Mouse (Mus musculus): Measurements from ENCODE around the gene Itih2. TPM values are rescaled to one million over a fixed set of nuclear protein-coding genes. Genes with fewer than 3 reads are reported as not detected.

Itih2 gene
- polyA plus RNA-seq, 1 experiment from 2014 or later, result 0.78 TPM

GRCm38 (mm10) chr2:10153201-10154075, 22.2 kb upstream of the Itih2 start, which contains the start of gene Itih5:
Gene Itih5 (plus strand): TSS chr2:10153571.
- peak; percentile 78 for DNase-seq (ENCODE audit: low spot score)
- H3K36me3 ChIP-seq (ENCODE audit: insufficient read depth, low read length), result no peaks in the 10 kb centered on the region

GRCm38 (mm10) chr2:10152590-10152989, 21.4 kb upstream of the Itih2 start:
- Histone ChIP-seq H3K27me3 (ENCODE audit: insufficient read depth, low read length) (no peaks in the 10 kb centered on the region), H3K9ac (ENCODE audit: low read depth, low read length) (no peak overlapping the region), H3K36me3 (ENCODE audit: insufficient read depth, low read length) (no peaks in the 10 kb centered on the region), H3K4me2 (ENCODE audit: low read length) (no peak overlapping the region), H3K4me3 (replicated peaks; ENCODE audit: low read depth, low read length) (no peak overlapping the region), H3K4me1 (replicated peaks; ENCODE audit: insufficient read depth, low read length) (0 out of 2 replicates have a peak, but pooled peaks cover 13% of the 10 kb centered on the region), H3K9me3 (replicated peaks; ENCODE audit: low read length) (no peaks in the 10 kb centered on the region), H3K27ac (no peak overlapping the region)
- DNase-seq (ENCODE audit: low spot score) (no peak), ATAC-seq (replicated peaks; ENCODE audit: low FRiP score, low read depth) (no peak)
- TF ChIP-seq CTCF (IDR thresholded peaks at IDR 0.05; ENCODE audit: low read depth), result no peak
- 71% methylated on average over 5 of the region's 5 CpGs for WGBS

More at GRCm38 (mm10) chr2:10153201-10154075, 22.2 kb upstream of the Itih2 start, which contains the start of gene Itih5:
- TF ChIP-seq CTCF (IDR thresholded peaks at IDR 0.05; ENCODE audit: low read depth), result no peak
- WGBS, result 8% methylated on average over 27 of the region's 27 CpGs
- peak within 1 kb of the TSS; percentile 48 for H3K4me3 ChIP-seq (replicated peaks; ENCODE audit: low read depth, low read length)
- H3K9ac ChIP-seq (ENCODE audit: low read depth, low read length), result peak within 1 kb of the TSS; percentile 47; the same call in 1 of the 2 replicates
- H3K4me1 ChIP-seq (replicated peaks; ENCODE audit: insufficient read depth, low read length), result 0 out of 2 replicates have a peak, but pooled peaks cover 13% of the 10 kb centered on the region
- H3K9me3 ChIP-seq (replicated peaks; ENCODE audit: low read length), result no peaks in the 10 kb centered on the region
- H3K27me3 ChIP-seq (ENCODE audit: insufficient read depth, low read length), result no peaks in the 10 kb centered on the region
- peak within 1 kb of the TSS; percentile 92 for H3K4me2 ChIP-seq (ENCODE audit: low read length)
- no peak within 1 kb of the TSS for H3K27ac ChIP-seq
- peak; percentile 89 for ATAC-seq (replicated peaks; ENCODE audit: low FRiP score, low read depth)

- no peak overlapping the region for H3K9ac ChIP-seq (ENCODE audit: low read depth, low read length)
- no peak for TF ChIP-seq CTCF (IDR thresholded peaks at IDR 0.05; ENCODE audit: low read depth)
- no peaks in the 10 kb centered on the region for H3K9me3 ChIP-seq (replicated peaks; ENCODE audit: low read length)
- no peak overlapping the region for H3K4me2 ChIP-seq (ENCODE audit: low read length)
- no peaks in the 10 kb centered on the region for H3K36me3 ChIP-seq (ENCODE audit: insufficient read depth, low read length)
- no peaks in the 10 kb centered on the region for H3K4me1 ChIP-seq (replicated peaks; ENCODE audit: insufficient read depth, low read length)
- no peak for ATAC-seq (replicated peaks; ENCODE audit: low FRiP score, low read depth)
- 73% methylated on average over 8 of the region's 8 CpGs for WGBS
- no peak overlapping the region for H3K27ac ChIP-seq
- H3K27me3 ChIP-seq (ENCODE audit: insufficient read depth, low read length), result no peaks in the 10 kb centered on the region
- no peak overlapping the region for H3K4me3 ChIP-seq (replicated peaks; ENCODE audit: low read depth, low read length)
- DNase-seq (ENCODE audit: low spot score), result no peak
Measured at GRCm38 (mm10) chr2:10147176-10147575, 16.0 kb upstream of the Itih2 start.

- H3K4me3 ChIP-seq (replicated peaks; ENCODE audit: low read depth, low read length), result no peak overlapping the region
- DNase-seq (ENCODE audit: low spot score), result peak; percentile 70
- H3K27me3 ChIP-seq (ENCODE audit: insufficient read depth, low read length), result no peaks in the 10 kb centered on the region
- H3K4me1 ChIP-seq (replicated peaks; ENCODE audit: insufficient read depth, low read length), result no peaks in the 10 kb centered on the region
- no peak overlapping the region for H3K9ac ChIP-seq (ENCODE audit: low read depth, low read length)
- 37% methylated on average over 6 of the region's 6 CpGs for WGBS
- no peak overlapping the region for H3K27ac ChIP-seq
- no peak for ATAC-seq (replicated peaks; ENCODE audit: low FRiP score, low read depth)
- H3K36me3 ChIP-seq (ENCODE audit: insufficient read depth, low read length), result no peaks in the 10 kb centered on the region
- TF ChIP-seq CTCF (IDR thresholded peaks at IDR 0.05; ENCODE audit: low read depth), result no peak
- H3K4me2 ChIP-seq (ENCODE audit: low read length), result no peak overlapping the region
- no peaks in the 10 kb centered on the region for H3K9me3 ChIP-seq (replicated peaks; ENCODE audit: low read length)
Measured at GRCm38 (mm10) chr2:10145514-10145913, 14.3 kb upstream of the Itih2 start.

GRCm38 (mm10) chr2:10142472-10143454, 11.6 kb upstream of the Itih2 start:
- ATAC-seq (replicated peaks; ENCODE audit: low FRiP score, low read depth) (peak; percentile 92), DNase-seq (ENCODE audit: low spot score) (peak; percentile 96)
- Histone ChIP-seq H3K9me3 (replicated peaks; ENCODE audit: low read length) (no peaks in the 10 kb centered on the region), H3K27me3 (ENCODE audit: insufficient read depth, low read length) (no peaks in the 10 kb centered on the region), H3K27ac (no peak overlapping the region), H3K4me3 (replicated peaks; ENCODE audit: low read depth, low read length) (no peak overlapping the region), H3K4me2 (ENCODE audit: low read length) (no peak overlapping the region), H3K4me1 (replicated peaks; ENCODE audit: insufficient read depth, low read length) (no peaks in the 10 kb centered on the region), H3K9ac (ENCODE audit: low read depth, low read length) (no peak overlapping the region), H3K36me3 (ENCODE audit: insufficient read depth, low read length) (no peaks in the 10 kb centered on the region)
- 32% methylated on average over 8 of the region's 8 CpGs for WGBS
- TF ChIP-seq CTCF (IDR thresholded peaks at IDR 0.05; ENCODE audit: low read depth), result peak; percentile 98

GRCm38 (mm10) chr2:10140456-10140855, 9.3 kb upstream of the Itih2 start:
- Histone ChIP-seq H3K9ac (ENCODE audit: low read depth, low read length) (no peak overlapping the region), H3K27me3 (ENCODE audit: insufficient read depth, low read length) (no peaks in the 10 kb centered on the region), H3K36me3 (ENCODE audit: insufficient read depth, low read length) (no peaks in the 10 kb centered on the region), H3K4me2 (ENCODE audit: low read length) (no peak overlapping the region), H3K4me3 (replicated peaks; ENCODE audit: low read depth, low read length) (no peak overlapping the region), H3K27ac (no peak overlapping the region), H3K4me1 (replicated peaks; ENCODE audit: insufficient read depth, low read length) (no peaks in the 10 kb centered on the region), H3K9me3 (replicated peaks; ENCODE audit: low read length) (no peaks in the 10 kb centered on the region)
- ATAC-seq (replicated peaks; ENCODE audit: low FRiP score, low read depth), result no peak
- TF ChIP-seq CTCF (IDR thresholded peaks at IDR 0.05; ENCODE audit: low read depth), result no peak
- no peak for DNase-seq (ENCODE audit: low spot score)
- 69% methylated on average over 5 of the region's 5 CpGs for WGBS

Measured in kidney, postnatal 0 days (tissue).